Mouse (Mus musculus) c-Kit-negative CD71-positive TER-119-positive erythroid progenitor cells, embryonic 14.5 days (primary cell): Measurements from ENCODE around the gene Gm21616.
"Not testable (repeated sequence)": the region's sequence is repeated elsewhere in the genome, so short reads cannot be mapped to it uniquely, and the experiment has no call there.

Source experiments
- DNase-seq: peaks from one replicate; pipeline ENCODE4 v3.0.0-alpha.2; 2013; ENCODE audit warnings: low read depth, low spot score

The Gm21616 gene

GRCm38 (mm10) chrX:125435242-125435641 is at the start of gene Gm21616:
TSS of gene Gm21616 (plus strand) at chrX:125435542.
- DNase-seq: not testable (repeated sequence)
